Mouse (Mus musculus) limb, embryonic 15.5 days (tissue): ENCODE measurements around the gene Scai. TPM values are rescaled to one million over a fixed set of nuclear protein-coding genes. Genes with fewer than 3 reads are reported as not detected.
A peak's percentile ranks its signal among the peaks of the same experiment; 100 is the strongest.

ENCODE experiments used
- ATAC-seq: fragments of 200-750 bp; cut with Nextera tagmentation; 2 replicates; pipeline ENCODE4 v1.8.0; 2017; ENCODE audit warnings: low read depth, moderate TSS enrichment; ENCODE audit not compliant: insufficient number of reproducible peaks, low FRiP score, low TSS enrichment
- H3K27ac ChIP-seq: fragments of 300-500 bp; sonication (generic); 2 replicates; pipeline ENCODE4 v1.5.1; 2015; ENCODE audit warnings: moderate library complexity, mild to moderate bottlenecking, inconsistent platforms
- H3K27me3 ChIP-seq: fragments of 300-500 bp; sonication (generic); 2 replicates; pipeline ENCODE4 v1.6.1; 2015; ENCODE audit warnings: inconsistent platforms
- H3K36me3 ChIP-seq: fragments of 300-500 bp; sonication (generic); 2 replicates; pipeline ENCODE4 v1.6.1; 2015; ENCODE audit warnings: inconsistent platforms
- H3K4me1 ChIP-seq: fragments of 300-500 bp; sonication (generic); 2 replicates; pipeline ENCODE4 v1.6.1; 2015; ENCODE audit warnings: inconsistent platforms
- H3K4me2 ChIP-seq: fragments of 300-500 bp; sonication (generic); 2 replicates; pipeline ENCODE4 v1.6.1; 2015; ENCODE audit warnings: mild to moderate bottlenecking, inconsistent platforms
- H3K4me3 ChIP-seq: fragments of 300-500 bp; sonication (generic); 2 replicates; pipeline ENCODE4 v1.5.1; 2015; ENCODE audit warnings: mild to moderate bottlenecking, inconsistent platforms
- H3K9ac ChIP-seq: fragments of 300-500 bp; sonication (generic); 2 replicates; pipeline ENCODE4 v1.6.1; 2015; ENCODE audit warnings: inconsistent platforms
- H3K9me3 ChIP-seq: fragments of 300-500 bp; sonication (generic); 2 replicates; pipeline ENCODE4 v1.6.1; 2016; ENCODE audit warnings: inconsistent platforms
- WGBS: fragments of 180-500 bp; shearing (Covaris S2); methylation state at CpG from one replicate; pipeline ENCODE4 v1.1.7; 2015; 5-methylcytosine and 5-hydroxymethylcytosine counted together
- polyA plus RNA-seq: library from polyadenylated mRNA; unstranded; fragments of >200 nt; fragmentation: Nextera tagmentation; extraction: Ambion mirVana; gene quantifications from 2 replicates; pipeline ENCODE4 v1.2.1, GENCODE M21; 2015

The Scai gene
- polyA plus RNA-seq, 1 experiment from 2014 or later: 11.7 TPM

GRCm38 (mm10) chr2:39189961-39190560 is 473 bp downstream of the Scai start:
- Histone ChIP-seq H3K4me1 (peaks cover 14% of the 10 kb centered on the region), H3K4me3 (peak overlapping the region; percentile 96), H3K9me3 (no peaks in the 10 kb centered on the region), H3K27ac (peak overlapping the region; percentile 97), H3K27me3 (no peaks in the 10 kb centered on the region), H3K9ac (peak overlapping the region; percentile 89), H3K36me3 (peaks cover 5% of the 10 kb centered on the region; the same call in 1 of the 2 replicates), H3K4me2 (peak overlapping the region; percentile 73)
- peak; percentile 74 for ATAC-seq
- WGBS: under 1% methylated on average over 36 of the region's 39 CpGs

- Histone ChIP-seq H3K27ac (no peak overlapping the region), H3K4me3 (no peak overlapping the region), H3K27me3 (no peaks in the 10 kb centered on the region), H3K36me3 (peaks cover 17% of the 10 kb centered on the region), H3K4me1 (peaks cover 13% of the 10 kb centered on the region), H3K9ac (no peak overlapping the region), H3K4me2 (no peak overlapping the region), H3K9me3 (no peaks in the 10 kb centered on the region)
- 74% methylated on average over 3 of the region's 3 CpGs for WGBS
- no peak for ATAC-seq
Observed at GRCm38 (mm10) chr2:39185942-39186341, 4.6 kb downstream of the Scai start.

- WGBS: 86% methylated on average over 2 of the region's 2 CpGs
- Histone ChIP-seq H3K36me3 (peaks cover 29% of the 10 kb centered on the region), H3K27me3 (no peaks in the 10 kb centered on the region)
Observed at GRCm38 (mm10) chr2:39183587-39183986, 6.9 kb downstream of the Scai start.

GRCm38 (mm10) chr2:39160996-39161395 is 29.5 kb downstream of the Scai start:
- no peaks in the 10 kb centered on the region for H3K27me3 ChIP-seq
- H3K36me3 ChIP-seq: peaks cover 7% of the 10 kb centered on the region; the same call in 1 of the 2 replicates
- no peaks in the 10 kb centered on the region for H3K4me1 ChIP-seq
- H3K27ac ChIP-seq: no peak overlapping the region
- no peak overlapping the region for H3K4me2 ChIP-seq
- no peak for ATAC-seq
- no peaks in the 10 kb centered on the region for H3K9me3 ChIP-seq
- H3K9ac ChIP-seq: no peak overlapping the region
- no peak overlapping the region for H3K4me3 ChIP-seq
- WGBS: 96% methylated on average over 1 of the region's 1 CpGs

More at GRCm38 (mm10) chr2:39183587-39183986, 6.9 kb downstream of the Scai start:
- H3K4me2 ChIP-seq: no peak overlapping the region
- H3K4me1 ChIP-seq: 0 out of 2 replicates have a peak, but pooled peaks cover under 1% of the 10 kb centered on the region
- no peak overlapping the region for H3K9ac ChIP-seq
- H3K4me3 ChIP-seq: no peak overlapping the region
- no peak overlapping the region for H3K27ac ChIP-seq
- no peaks in the 10 kb centered on the region for H3K9me3 ChIP-seq
- no peak for ATAC-seq

GRCm38 (mm10) chr2:39157916-39158315 is 32.6 kb downstream of the Scai start:
- ATAC-seq: no peak
- Histone ChIP-seq H3K4me1 (no peaks in the 10 kb centered on the region), H3K9ac (no peak overlapping the region), H3K27me3 (no peaks in the 10 kb centered on the region), H3K9me3 (no peaks in the 10 kb centered on the region), H3K4me2 (no peak overlapping the region), H3K27ac (no peak overlapping the region), H3K36me3 (peaks cover 10% of the 10 kb centered on the region; the same call in 1 of the 2 replicates), H3K4me3 (no peak overlapping the region)
- 61% methylated on average over 1 of the region's 1 CpGs for WGBS

GRCm38 (mm10) chr2:39156821-39157220 is 33.7 kb downstream of the Scai start:
- no peaks in the 10 kb centered on the region for H3K4me1 ChIP-seq
- H3K27me3 ChIP-seq: no peaks in the 10 kb centered on the region
- H3K27ac ChIP-seq: no peak overlapping the region

GRCm38 (mm10) chr2:39150943-39151342 is 39.6 kb downstream of the Scai start:
- Histone ChIP-seq H3K27ac (no peak overlapping the region), H3K36me3 (peaks cover 7% of the 10 kb centered on the region; the same call in 1 of the 2 replicates), H3K4me3 (no peak overlapping the region), H3K4me2 (no peak overlapping the region), H3K9me3 (no peaks in the 10 kb centered on the region), H3K27me3 (no peaks in the 10 kb centered on the region), H3K9ac (no peak overlapping the region), H3K4me1 (no peaks in the 10 kb centered on the region)
- ATAC-seq: no peak
- WGBS: 66% methylated on average over 2 of the region's 2 CpGs

More at GRCm38 (mm10) chr2:39156821-39157220, 33.7 kb downstream of the Scai start:
- H3K4me3 ChIP-seq: no peak overlapping the region
- peaks cover 10% of the 10 kb centered on the region; the same call in 1 of the 2 replicates for H3K36me3 ChIP-seq
- 88% methylated on average over 1 of the region's 1 CpGs for WGBS
- no peak overlapping the region for H3K4me2 ChIP-seq
- no peaks in the 10 kb centered on the region for H3K9me3 ChIP-seq
- no peak overlapping the region for H3K9ac ChIP-seq
- no peak for ATAC-seq

GRCm38 (mm10) chr2:39148075-39148474 is 42.5 kb downstream of the Scai start:
- H3K27me3 ChIP-seq: no peaks in the 10 kb centered on the region
- H3K27ac ChIP-seq: no peak overlapping the region
- H3K9me3 ChIP-seq: no peaks in the 10 kb centered on the region
- WGBS: 28% methylated on average over 2 of the region's 2 CpGs
- no peak overlapping the region for H3K4me3 ChIP-seq
- no peak overlapping the region for H3K4me2 ChIP-seq
- peaks cover 4% of the 10 kb centered on the region; the same call in 1 of the 2 replicates for H3K36me3 ChIP-seq
- no peak overlapping the region for H3K9ac ChIP-seq
- no peaks in the 10 kb centered on the region for H3K4me1 ChIP-seq
- ATAC-seq: no peak

GRCm38 (mm10) chr2:39146469-39146868 is 44.1 kb downstream of the Scai start:
- H3K9ac ChIP-seq: no peak overlapping the region
- no peaks in the 10 kb centered on the region for H3K27me3 ChIP-seq
- H3K9me3 ChIP-seq: no peaks in the 10 kb centered on the region
- no peak overlapping the region for H3K4me2 ChIP-seq
- no peak overlapping the region for H3K27ac ChIP-seq
- peaks cover 4% of the 10 kb centered on the region; the same call in 1 of the 2 replicates for H3K36me3 ChIP-seq
- H3K4me3 ChIP-seq: no peak overlapping the region
- no peaks in the 10 kb centered on the region for H3K4me1 ChIP-seq
- WGBS: 86% methylated on average over 1 of the region's 1 CpGs
- no peak for ATAC-seq

- no peaks in the 10 kb centered on the region for H3K9me3 ChIP-seq
- 69% methylated on average over 3 of the region's 3 CpGs for WGBS
Observed at GRCm38 (mm10) chr2:39142357-39142948, 48.1 kb downstream of the Scai start.

GRCm38 (mm10) chr2:39140586-39141455 is 49.7 kb downstream of the Scai start:
- no peaks in the 10 kb centered on the region for H3K9me3 ChIP-seq
- no peak overlapping the region for H3K4me2 ChIP-seq
- no peak overlapping the region for H3K27ac ChIP-seq
- no peaks in the 10 kb centered on the region for H3K27me3 ChIP-seq
- 84% methylated on average over 7 of the region's 7 CpGs for WGBS
- H3K36me3 ChIP-seq: peaks cover 4% of the 10 kb centered on the region; the same call in 1 of the 2 replicates
- no peaks in the 10 kb centered on the region for H3K4me1 ChIP-seq
- no peak overlapping the region for H3K4me3 ChIP-seq
- ATAC-seq: no peak
- no peak overlapping the region for H3K9ac ChIP-seq

More at GRCm38 (mm10) chr2:39142357-39142948, 48.1 kb downstream of the Scai start:
- no peak for ATAC-seq
- no peak overlapping the region for H3K4me3 ChIP-seq
- H3K27me3 ChIP-seq: no peaks in the 10 kb centered on the region
- H3K4me1 ChIP-seq: no peaks in the 10 kb centered on the region
- H3K9ac ChIP-seq: no peak overlapping the region
- no peak overlapping the region for H3K27ac ChIP-seq
- H3K36me3 ChIP-seq: no peaks in the 10 kb centered on the region
- no peak overlapping the region for H3K4me2 ChIP-seq
